Mouse (Mus musculus) urinary bladder, postnatal 25 days (tissue): Measurements from ENCODE around the gene Mthfs.

Experiments used
- DNase-seq: peaks from one replicate; pipeline ENCODE4 v3.0.0; 2022; ENCODE audit warnings: low spot score

The Mthfs gene

GRCm38 (mm10) chr9:89253400-89253799, 42.9 kb downstream of the Mthfs start:
- no peak for DNase-seq

DNA sequence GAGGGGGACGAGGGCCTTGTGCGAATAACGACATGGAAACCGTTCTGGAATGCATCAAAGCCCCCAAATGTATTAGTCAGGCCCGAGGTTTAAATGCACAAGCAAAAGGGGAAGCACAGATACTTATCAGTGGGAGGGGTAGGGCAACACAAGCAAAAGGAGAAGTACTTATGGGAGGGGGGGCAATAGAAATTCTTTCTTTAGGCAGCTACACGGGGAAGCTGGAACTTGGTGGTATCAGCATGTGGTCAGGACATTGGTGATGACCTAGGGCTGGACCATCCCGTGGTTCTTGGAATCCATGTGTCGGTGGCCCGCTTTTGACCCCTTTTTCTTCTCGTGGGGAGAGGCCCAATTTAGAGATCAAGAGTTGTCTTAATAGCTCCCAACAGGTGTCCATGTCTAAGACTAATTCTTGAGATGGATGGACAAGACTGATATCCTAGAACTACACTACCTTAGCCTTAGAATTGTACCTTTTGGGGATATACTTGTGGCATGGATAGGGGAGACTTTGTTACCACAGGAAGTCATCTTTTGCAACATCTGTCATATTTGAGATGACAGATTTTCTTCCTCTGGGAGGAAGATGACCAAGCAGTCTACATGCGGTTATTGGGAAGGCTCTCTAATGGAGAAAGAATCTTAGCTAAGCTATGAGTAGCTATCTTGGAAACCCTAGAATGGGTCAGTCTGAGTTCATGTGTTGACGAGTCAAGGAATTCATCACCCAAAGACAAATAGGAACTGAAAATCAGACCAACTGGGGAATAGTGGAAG, 46.3 kb downstream of the Mthfs start:
- DNase-seq: no peak

- no peak for DNase-seq
Measured at GRCm38 (mm10) chr9:89263968-89264367, 53.5 kb downstream of the Mthfs start.

DNA sequence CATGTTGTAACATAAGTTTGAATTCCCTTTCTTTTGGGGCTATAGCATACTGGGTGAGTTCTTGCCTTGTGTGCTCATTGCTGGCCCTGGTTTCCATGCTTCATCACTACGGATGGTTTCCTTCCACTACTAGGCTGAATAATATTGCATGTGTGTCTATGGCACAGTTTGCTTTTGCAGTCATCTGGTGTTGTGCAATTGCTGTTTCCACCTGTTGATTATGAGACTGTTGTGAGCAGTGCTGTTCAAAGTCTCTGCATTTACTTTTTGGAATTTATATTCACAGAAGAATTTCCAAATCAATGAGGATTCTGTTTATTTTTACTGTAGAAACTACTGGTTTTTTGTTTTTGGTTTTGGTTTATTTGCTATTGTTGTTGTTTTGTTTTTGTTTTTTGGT, 54.1 kb downstream of the Mthfs start:
- no peak for DNase-seq

- DNase-seq: no peak
Measured at GRCm38 (mm10) chr9:89267093-89267492, 56.6 kb downstream of the Mthfs start.

DNA sequence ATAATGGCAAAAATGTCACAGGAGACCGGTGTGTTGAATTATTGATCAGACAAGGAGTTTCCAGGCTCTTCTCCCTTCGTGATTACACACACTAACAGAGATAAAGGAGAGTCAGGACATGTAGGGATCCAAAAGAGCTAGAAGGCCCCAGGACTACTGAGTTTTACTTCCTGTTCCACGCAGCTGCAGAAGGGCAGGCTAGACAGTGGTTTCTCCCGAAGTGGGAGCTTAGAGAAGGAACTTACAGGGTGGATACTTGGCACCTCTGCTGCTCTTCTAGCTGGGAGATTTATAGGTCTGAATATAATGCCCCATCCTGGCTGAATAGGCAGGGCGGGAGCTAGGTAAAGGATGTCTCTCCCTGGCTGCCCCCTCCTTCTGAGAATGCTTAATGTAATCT, 57.1 kb downstream of the Mthfs start:
- no peak for DNase-seq

DNA sequence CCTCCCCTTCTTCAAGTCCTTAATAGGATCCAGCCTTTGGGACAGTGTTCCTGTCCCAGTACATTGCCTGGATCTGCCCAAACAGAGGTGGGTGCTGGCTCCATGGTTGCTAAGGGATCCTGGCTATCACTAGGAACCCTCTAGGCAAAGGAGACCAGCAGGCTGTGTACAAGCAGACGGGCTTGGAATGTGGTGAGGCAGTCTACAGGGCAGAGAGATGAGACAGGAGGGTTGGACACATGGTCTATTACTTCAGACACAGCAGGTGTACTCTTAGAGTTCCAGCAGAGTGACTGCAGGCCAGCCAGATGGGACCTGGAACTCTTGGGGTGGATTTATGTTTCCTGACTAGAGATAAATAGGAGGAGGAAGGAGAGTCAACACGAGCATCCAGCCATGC, 59.9 kb downstream of the Mthfs start:
- no peak for DNase-seq

- no peak for DNase-seq
Measured at GRCm38 (mm10) chr9:89273766-89274165, 63.3 kb downstream of the Mthfs start.

DNA sequence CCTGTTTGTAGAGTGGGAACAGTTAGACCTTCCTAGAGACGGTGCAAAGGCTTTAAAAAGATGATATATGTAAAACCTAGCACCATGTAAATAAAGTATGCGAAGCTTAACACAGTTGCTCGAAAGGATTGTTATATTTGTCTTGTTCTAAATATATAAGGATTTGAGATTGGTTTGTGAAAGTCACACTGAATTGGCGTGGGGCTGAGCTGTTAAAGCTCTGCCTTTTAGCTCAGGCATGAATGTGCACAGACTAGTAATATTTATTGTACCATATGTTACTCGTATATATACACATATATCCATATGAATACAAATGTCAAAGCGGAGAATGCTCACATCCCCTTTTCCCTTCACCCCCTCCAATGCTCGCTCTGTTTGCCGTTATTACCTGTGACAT, 67.7 kb downstream of the Mthfs start:
- no peak for DNase-seq

GRCm38 (mm10) chr9:89282374-89283068, 72.0 kb downstream of the Mthfs start:
- no peak for DNase-seq

DNA sequence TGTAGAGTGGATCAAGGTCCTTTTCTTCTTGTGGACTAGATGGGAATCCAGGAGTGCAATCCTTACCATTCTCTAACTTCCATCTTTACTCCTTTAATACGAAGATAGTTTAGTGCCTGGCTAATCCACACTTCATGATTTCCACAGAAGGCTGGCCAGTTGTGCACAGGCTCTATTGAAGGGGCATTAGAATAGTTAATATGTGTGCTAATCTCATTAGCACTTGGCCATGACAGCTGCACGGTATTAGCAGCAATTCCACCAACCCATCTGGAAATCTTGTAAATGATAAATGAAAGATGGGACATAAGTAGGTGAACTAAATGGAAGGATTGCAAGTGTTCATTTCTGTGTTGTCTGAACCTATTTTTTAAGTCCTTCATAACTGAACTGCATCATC, 77.6 kb downstream of the Mthfs start:
- DNase-seq: no peak

GRCm38 (mm10) chr9:89293364-89293763, 82.9 kb downstream of the Mthfs start:
- no peak for DNase-seq

DNA sequence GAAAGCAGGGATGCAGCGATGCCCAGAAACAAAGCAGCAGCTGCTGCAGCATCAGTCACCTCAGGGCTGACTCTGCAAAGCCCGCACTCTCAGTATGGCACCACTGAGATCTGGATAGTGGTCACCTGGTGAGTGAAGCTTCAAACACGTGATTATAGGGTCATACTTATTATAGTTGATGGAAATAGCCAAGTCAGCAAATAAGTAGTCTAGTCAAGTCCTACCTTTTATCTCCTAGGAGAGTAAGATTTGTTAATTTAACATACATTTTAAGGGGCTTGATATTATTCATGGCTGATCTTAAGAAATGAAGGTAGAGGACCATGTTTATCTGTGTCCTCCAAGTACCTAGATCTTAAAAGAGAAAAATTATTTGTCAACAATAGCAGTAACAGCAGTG, 83.6 kb downstream of the Mthfs start:
- DNase-seq: no peak

- DNase-seq: no peak
Measured at GRCm38 (mm10) chr9:89305637-89306036, 95.2 kb downstream of the Mthfs start.

DNA sequence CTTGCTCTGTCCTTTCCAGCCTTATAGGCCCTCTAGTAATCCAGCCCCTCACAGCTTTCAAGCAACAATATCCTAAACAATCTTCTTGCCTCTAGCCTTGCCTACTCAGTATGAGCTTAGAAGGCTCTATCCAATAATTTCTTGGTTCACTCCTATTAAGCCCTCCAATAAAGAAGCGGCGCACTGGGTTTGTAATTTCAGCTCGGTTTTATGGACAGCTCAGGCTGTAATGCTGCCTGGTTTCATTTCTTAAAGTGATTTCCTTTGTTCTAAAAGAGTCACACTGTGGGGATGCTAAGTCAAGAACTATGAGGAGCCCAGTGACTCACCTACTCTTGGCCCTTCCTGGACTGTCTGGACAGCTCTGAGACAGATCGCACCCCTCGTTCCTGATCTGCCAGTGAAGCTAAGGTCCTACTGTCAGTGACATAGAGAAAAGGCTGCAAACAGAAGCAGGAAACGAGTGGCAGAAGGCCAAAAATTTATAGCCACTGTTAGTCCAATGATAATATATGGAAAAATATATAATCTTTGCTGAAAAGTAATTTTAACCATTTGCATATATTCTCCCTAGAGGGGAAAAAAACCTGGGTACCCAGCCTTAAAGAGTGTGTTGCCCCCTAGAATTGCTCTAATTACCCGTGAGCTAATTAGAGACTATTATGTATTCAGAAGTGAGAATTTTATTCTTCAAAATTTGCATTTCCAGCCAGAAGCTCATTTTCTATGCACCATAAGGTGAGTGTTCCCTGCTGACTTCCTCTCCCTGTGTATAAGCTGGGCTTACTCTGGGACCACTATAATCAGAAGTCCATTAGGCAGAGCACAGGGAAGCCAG, 98.1 kb downstream of the Mthfs start:
- no peak for DNase-seq

DNA sequence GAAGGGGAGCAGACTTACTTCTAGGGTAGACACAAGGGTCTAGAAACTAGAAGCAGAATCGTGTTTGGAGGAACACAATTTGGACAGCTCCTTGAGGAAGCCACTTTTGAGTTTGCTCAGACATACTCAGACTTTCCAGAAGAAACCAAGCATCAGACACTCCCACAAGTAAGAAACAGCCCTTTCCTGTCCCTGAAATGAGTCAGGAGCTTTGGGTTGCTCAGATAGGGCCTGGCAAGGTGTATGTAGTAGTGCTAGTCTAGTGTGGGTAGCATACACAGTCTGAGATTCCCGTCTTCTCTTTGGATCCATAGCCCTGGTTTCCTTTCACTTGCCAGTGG, 98.7 kb downstream of the Mthfs start:
- DNase-seq: no peak

GRCm38 (mm10) chr9:89311649-89312048, 101.2 kb downstream of the Mthfs start:
- no peak for DNase-seq

GRCm38 (mm10) chr9:89373731-89374130, 163.3 kb downstream of the Mthfs start:
- no peak for DNase-seq

DNA sequence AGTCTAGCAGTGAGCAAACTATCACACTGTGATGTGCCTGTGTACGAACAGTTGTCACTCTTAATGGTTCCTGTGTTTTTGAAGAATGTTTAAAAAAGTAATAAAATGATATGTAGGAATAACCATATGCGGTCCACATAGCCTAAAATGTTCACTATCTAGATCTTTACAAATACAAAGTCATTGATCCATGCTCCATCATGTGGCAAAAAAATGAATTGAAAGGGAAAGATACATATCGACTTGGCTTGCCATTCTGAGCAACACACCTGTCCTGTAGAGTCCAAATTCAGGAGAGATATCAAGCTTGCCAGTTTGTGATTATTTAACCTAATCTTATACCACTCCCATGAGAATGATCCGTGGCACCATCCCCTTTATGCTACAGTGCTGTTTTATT, 164.2 kb downstream of the Mthfs start:
- no peak for DNase-seq

GRCm38 (mm10) chr9:89403031-89403430, 192.6 kb downstream of the Mthfs start:
- DNase-seq: no peak
